ENCODE assay signal across 8 mouse cellular contexts in genomic region chr4:88032151-88033098, GRCm38 (mm10). TPM values are rescaled to one million over a fixed set of nuclear protein-coding genes. Genes with fewer than 3 reads are reported as not detected.
A peak's percentile ranks its signal among the peaks of the same experiment; 100 is the strongest.
DNase-seq lines count a peak whose midpoint lies in the region; ATAC-seq and TF ChIP-seq lines count a peak whose summit lies in the region.

No protein-coding gene starts in this region.

- peaks cover 3% of the 10 kb centered on the region; the same call in 1 of the 2 replicates for H3K4me1 ChIP-seq in embryonic fibroblast, embryonic 13.5 days (ENCODE audit: control insufficient read depth, insufficient read depth, low read length)
- peaks cover 4 to 19% of the 10 kb centered on the region in 2 experiments for H3K4me1 ChIP-seq in heart, embryonic 14.5 days (ENCODE audit: control insufficient read depth in 2 of 2, insufficient read depth in 2 of 2, low read length in 2 of 2)
- H3K4me1 ChIP-seq in liver, embryonic 14.5 days (replicated peaks; ENCODE audit: control insufficient read depth in 2 of 2, insufficient read depth in 2 of 2, low read length in 1 of 2): peaks cover 0 to 6% of the 10 kb centered on the region in 2 experiments; a peak in 2 of 4 replicates
- peaks cover 20% of the 10 kb centered on the region for H3K4me1 ChIP-seq in neural tube, embryonic 12.5 days

- H3K4me2 ChIP-seq in heart, embryonic 14.5 days (ENCODE audit: low read length): peak overlapping the region; percentile 93
- H3K4me2 ChIP-seq in liver, embryonic 14.5 days (ENCODE audit: low read depth): peak overlapping the region; percentile 99
- peak overlapping the region; percentile 80 for H3K4me2 ChIP-seq in neural tube, embryonic 12.5 days (replicated peaks)

- TF ChIP-seq POLR2A in embryonic fibroblast, embryonic 13.5 days (IDR thresholded peaks at IDR 0.05; ENCODE audit: low read depth, low read length): peak; percentile 42; the same call in 1 of the 2 replicates

- DNase-seq in CD4-positive, CD25-positive, alpha-beta regulatory T cell, adult 2 months (ENCODE audit: low read depth, low spot score): peak; percentile 80
- peak; percentile 6 to 20 for DNase-seq in adrenal gland, postnatal 4 days (ENCODE audit: low spot score in 2 of 2)
- peak; percentile 55 for DNase-seq in kidney, postnatal 14 days
- no peak for DNase-seq in liver, embryonic 14.5 days (ENCODE audit: low read depth in 3 of 3, low spot score in 3 of 3)
- DNase-seq in testis, postnatal 14 days (ENCODE audit: low spot score): peak; percentile 29

- TF ChIP-seq EP300 in liver, embryonic 14.5 days (IDR thresholded peaks at IDR 0.05; ENCODE audit: low read depth): no peak

- peak overlapping the region; percentile 81 for H3K4me3 ChIP-seq in embryonic fibroblast, embryonic 13.5 days (ENCODE audit: insufficient read depth, low read length)
- H3K4me3 ChIP-seq in heart, embryonic 14.5 days (ENCODE audit: control insufficient read depth in 1 of 2, insufficient read depth in 1 of 2, low read depth in 1 of 2, low read length in 2 of 2): peak overlapping the region; percentile 84 to 96
- peak overlapping the region; percentile 65 to 84 for H3K4me3 ChIP-seq in liver, embryonic 14.5 days (ENCODE audit: insufficient read depth in 1 of 2, low read depth in 2 of 2, low read length in 2 of 2)
- H3K4me3 ChIP-seq in neural tube, embryonic 12.5 days: peak overlapping the region; percentile 92

- peak overlapping the region; percentile 45; the same call in 1 of the 2 replicates for H3K27ac ChIP-seq in embryonic fibroblast, embryonic 13.5 days (ENCODE audit: insufficient read depth, low read length)
- H3K27ac ChIP-seq in heart, embryonic 14.5 days (replicated peaks in 1 of 2; ENCODE audit: control insufficient read depth in 1 of 2, insufficient read depth in 1 of 2, low read depth in 2 of 2, low read length in 2 of 2): peak overlapping the region; percentile 91 to 97
- H3K27ac ChIP-seq in liver, embryonic 14.5 days: peak overlapping the region; percentile 60
- H3K27ac ChIP-seq in neural tube, embryonic 12.5 days: peak overlapping the region; percentile 95

- WGBS in heart, embryonic 14.5 days: under 1% methylated on average over 82 of the region's 100 CpGs
- under 1% methylated on average over 76 of the region's 100 CpGs for WGBS in liver, embryonic 14.5 days (ENCODE audit: insufficient replicate concordance)
- under 1% methylated on average over 80 of the region's 100 CpGs for WGBS in neural tube, embryonic 12.5 days

- H3K9ac ChIP-seq in heart, embryonic 14.5 days (ENCODE audit: low read length): peak overlapping the region; percentile 87
- peak overlapping the region; percentile 73 for H3K9ac ChIP-seq in liver, embryonic 14.5 days (replicated peaks)
- peak overlapping the region; percentile 93 for H3K9ac ChIP-seq in neural tube, embryonic 12.5 days

- no peak for TF ChIP-seq CTCF in embryonic fibroblast, embryonic 13.5 days (IDR thresholded peaks at IDR 0.05; ENCODE audit: borderline replicate concordance, insufficient read depth, low read length)
- TF ChIP-seq CTCF in liver, embryonic 14.5 days (IDR thresholded peaks at IDR 0.05; ENCODE audit: low read depth): no peak

- peak; percentile 47 for ATAC-seq in heart, embryonic 14.5 days (ENCODE audit: insufficient number of reproducible peaks, insufficient read depth, low FRiP score, low read depth)
- peak; percentile 69 for ATAC-seq in liver, embryonic 14.5 days (ENCODE audit: insufficient read depth)
- ATAC-seq in neural tube, embryonic 12.5 days (ENCODE audit: low FRiP score, low read depth): peak; percentile 73

- H3K27me3 ChIP-seq in heart, embryonic 14.5 days (ENCODE audit: control insufficient read depth, insufficient read depth, low read length): no peaks in the 10 kb centered on the region
- H3K27me3 ChIP-seq in liver, embryonic 14.5 days (ENCODE audit: control insufficient read depth, insufficient read depth, low read length): no peaks in the 10 kb centered on the region; the same call in 1 of the 2 replicates
- no peaks in the 10 kb centered on the region; the same call in 1 of the 2 replicates for H3K27me3 ChIP-seq in neural tube, embryonic 12.5 days (replicated peaks)

- peaks cover 8% of the 10 kb centered on the region; the same call in 1 of the 2 replicates for H3K36me3 ChIP-seq in heart, embryonic 14.5 days (ENCODE audit: control insufficient read depth, insufficient read depth, low read length)
- H3K36me3 ChIP-seq in liver, embryonic 14.5 days (replicated peaks; ENCODE audit: control insufficient read depth, insufficient read depth, low read depth): no peaks in the 10 kb centered on the region
- peaks cover 5% of the 10 kb centered on the region; the same call in 1 of the 2 replicates for H3K36me3 ChIP-seq in neural tube, embryonic 12.5 days

- H3K9me3 ChIP-seq in heart, embryonic 14.5 days (ENCODE audit: control insufficient read depth, low read length): no peaks in the 10 kb centered on the region
- no peaks in the 10 kb centered on the region for H3K9me3 ChIP-seq in liver, embryonic 14.5 days (ENCODE audit: control insufficient read depth, low read length)
- H3K9me3 ChIP-seq in neural tube, embryonic 12.5 days: no peaks in the 10 kb centered on the region

RNA-seq across cellular contexts. Expression of gene Mllt3, which starts 0.7 kb away (rescaled TPM):
- 10 to 100 TPM; 21.9 to 25.9 TPM for total RNA-seq in adrenal gland, postnatal 4 days (2021)
- 41.6 and 42.0 TPM in 2 replicates for polyA plus RNA-seq in embryonic fibroblast, embryonic 13.5 days (2011; ENCODE audit: insufficient read length, low read depth, missing spikeins)
- polyA plus RNA-seq in heart, embryonic 14.5 days (2014; fragmentation: Nextera tagmentation; extraction: Ambion mirVana): 26.7 and 33.0 TPM in 2 replicates
- polyA plus RNA-seq in liver, embryonic 14.5 days (2012; rRNA removed): 44.3 and 52.8 TPM in 2 replicates
- 87.7 and 92.0 TPM in 2 replicates for polyA plus RNA-seq in liver, embryonic 14.5 days (2014; fragmentation: Nextera tagmentation; extraction: Ambion mirVana)
- polyA plus RNA-seq in neural tube, embryonic 12.5 days (2016; fragmentation: Nextera tagmentation; extraction: Ambion mirVana): 76.3 and 90.5 TPM in 2 replicates

Comparison
In these comparisons a context has a peak if more than half of its experiments do, and no peak if none do; other contexts are left out.
1. DNase-seq: peak in CD4-positive, CD25-positive, alpha-beta regulatory T cell, adult 2 months (single experiment), adrenal gland, postnatal 4 days (2 of 2), kidney, postnatal 14 days (single experiment) and testis, postnatal 14 days (single experiment); none in liver, embryonic 14.5 days (0 of 3).
2. H3K27ac ChIP-seq: peak in every context shown above with its lines; median percentile 95 in neural tube, embryonic 12.5 days; 94 in heart, embryonic 14.5 days; 60 in liver, embryonic 14.5 days; 45 in embryonic fibroblast, embryonic 13.5 days.
3. Peak in every context shown above with its lines, with median percentiles within 50 percentile points of each other: H3K4me3 ChIP-seq, ATAC-seq, H3K4me2 ChIP-seq and H3K9ac ChIP-seq.